Mouse (Mus musculus) kidney, adult 2 months (tissue): Measurements from ENCODE around the gene Foxe3. TPM values are rescaled to one million over a fixed set of nuclear protein-coding genes. Genes with fewer than 3 reads are reported as not detected.

Experiments used
- DNase-seq: peaks from one replicate; pipeline ENCODE4 v3.0.0; 2021
- H3K27ac ChIP-seq: fragments of 200-500 bp; 2 replicates; pipeline ENCODE4 v1.5.1; 2012; ENCODE audit warnings: low read depth, low read length, control low read depth, inconsistent platforms; ENCODE audit not compliant: insufficient read depth
- H3K27me3 ChIP-seq: fragments of 200-500 bp; replicated peaks from 2 replicates; pipeline ENCODE4 v1.6.1; 2012; ENCODE audit warnings: mild to moderate bottlenecking, moderate library complexity, low read length, inconsistent platforms; ENCODE audit not compliant: control insufficient read depth, insufficient read depth
- H3K36me3 ChIP-seq: fragments of 200-500 bp; 2 replicates; pipeline ENCODE4 v1.6.1; 2012; ENCODE audit warnings: mild to moderate bottlenecking, moderate library complexity, low read length, inconsistent platforms; ENCODE audit not compliant: control insufficient read depth, insufficient read depth
- H3K4me1 ChIP-seq: fragments of 200-500 bp; 2 replicates; pipeline ENCODE4 v1.6.1; 2011; ENCODE audit warnings: low read length; ENCODE audit not compliant: control insufficient read depth, insufficient read depth
- H3K4me3 ChIP-seq: fragments of 200-500 bp; 2 replicates; pipeline ENCODE4 v1.5.1; 2011; ENCODE audit warnings: mild to moderate bottlenecking, low read depth, low read length, control low read depth; ENCODE audit not compliant: insufficient read depth
- CTCF ChIP-seq: fragments of 200-500 bp; conservative IDR thresholded peaks from 2 replicates; pipeline ENCODE4 v1.5.1; 2011; ENCODE audit warnings: low read depth, mild to moderate bottlenecking, control low read depth, low read length, moderate library complexity, mixed read lengths; ENCODE audit not compliant: insufficient read depth, insufficient read length
- POLR2A ChIP-seq: fragments of 200-500 bp; IDR thresholded peaks from one replicate; pipeline ENCODE4 v1.6.1; 2011; ENCODE audit warnings: low read depth, low read length, control low read depth
- WGBS: fragments of 180-500 bp; shearing (Covaris S2); methylation state at CpG from one replicate; pipeline ENCODE4 v1.1.7; 2018; 5-methylcytosine and 5-hydroxymethylcytosine counted together
- polyA plus RNA-seq: library from polyadenylated mRNA; depleted of rRNA; stranded (reverse); fragments of >200 nt; gene quantifications from 2 replicates; pipeline ENCODE4 v1.2.3, GENCODE M21; 2012; rRNA removed

Gene Foxe3
- polyA plus RNA-seq, 1 experiment: not detected

- H3K27me3 ChIP-seq: peaks cover 5% of the 10 kb centered on the region
- TF ChIP-seq CTCF (no peak), POLR2A (no peak)
These were observed 24.8 kb downstream of the Foxe3 start for GRCm38 (mm10) chr4:114900866-114901642.

GRCm38 (mm10) chr4:114899885-114900284 lies 25.9 kb downstream of the Foxe3 start:
- Histone ChIP-seq H3K27ac (no peak overlapping the region), H3K36me3 (no peaks in the 10 kb centered on the region), H3K4me1 (no peaks in the 10 kb centered on the region), H3K27me3 (peaks cover 5% of the 10 kb centered on the region), H3K4me3 (no peak overlapping the region)
- no peak for DNase-seq
- 48% methylated on average over 3 of the region's 3 CpGs for WGBS
- TF ChIP-seq POLR2A: no peak
- TF ChIP-seq CTCF: no peak

More at GRCm38 (mm10) chr4:114900866-114901642, 24.8 kb downstream of the Foxe3 start:
- DNase-seq: no peak
- no peaks in the 10 kb centered on the region for H3K4me1 ChIP-seq
- no peak overlapping the region for H3K27ac ChIP-seq
- no peak overlapping the region for H3K4me3 ChIP-seq
- H3K36me3 ChIP-seq: no peaks in the 10 kb centered on the region
- 22% methylated on average over 33 of the region's 33 CpGs for WGBS

GRCm38 (mm10) chr4:114897853-114898252 lies 28.0 kb downstream of the Foxe3 start:
- H3K4me1 ChIP-seq: no peaks in the 10 kb centered on the region
- H3K27ac ChIP-seq: no peak overlapping the region
- no peak overlapping the region for H3K4me3 ChIP-seq
- peaks cover 3% of the 10 kb centered on the region for H3K27me3 ChIP-seq
- no peak for TF ChIP-seq POLR2A
- peak; percentile 33; the same call in 1 of the 2 replicates for TF ChIP-seq CTCF
- H3K36me3 ChIP-seq: no peaks in the 10 kb centered on the region
- peak; percentile 26 for DNase-seq
- WGBS: 16% methylated on average over 4 of the region's 4 CpGs

- Histone ChIP-seq H3K27me3 (no peaks in the 10 kb centered on the region), H3K4me3 (no peak overlapping the region), H3K4me1 (no peaks in the 10 kb centered on the region), H3K27ac (no peak overlapping the region), H3K36me3 (no peaks in the 10 kb centered on the region)
- no peak for DNase-seq
- TF ChIP-seq CTCF (no peak), POLR2A (no peak)
- 94% methylated on average over 1 of the region's 1 CpGs for WGBS
These were observed 43.6 kb downstream of the Foxe3 start for GRCm38 (mm10) chr4:114882232-114882631.

- Histone ChIP-seq H3K36me3 (no peaks in the 10 kb centered on the region), H3K27me3 (no peaks in the 10 kb centered on the region), H3K4me1 (no peaks in the 10 kb centered on the region), H3K27ac (no peak overlapping the region), H3K4me3 (no peak overlapping the region)
- TF ChIP-seq POLR2A (no peak), CTCF (no peak)
- DNase-seq: no peak
- 31% methylated on average over 8 of the region's 8 CpGs for WGBS
These were observed 49.3 kb downstream of the Foxe3 start for GRCm38 (mm10) chr4:114876441-114876972.

Other genes with a start within 250 kb of the Foxe3 start
- gene Gm12830, start 104.3 kb downstream of the Foxe3 start, polyA plus RNA-seq: not detected in 2 replicates
- 1.5 and 1.7 TPM in 2 replicates for gene Foxd2, start 17.1 kb downstream of the Foxe3 start, polyA plus RNA-seq
- gene Cmpk1, start 61.2 kb upstream of the Foxe3 start, polyA plus RNA-seq: 26.1 and 26.3 TPM in 2 replicates
- 0.11 and 0.13 TPM in 2 replicates for gene Stil, start 74.1 kb upstream of the Foxe3 start, polyA plus RNA-seq
- 1.7 and 1.8 TPM in 2 replicates for gene Tal1, start 130.4 kb upstream of the Foxe3 start, polyA plus RNA-seq
- 3,641 and 4,008 TPM in 2 replicates for gene Pdzk1ip1, start 162.7 kb upstream of the Foxe3 start, polyA plus RNA-seq
- gene Cyp4x1, start 208.3 kb upstream of the Foxe3 start, polyA plus RNA-seq: 0.04 and 0.06 TPM in 2 replicates